Mouse (Mus musculus) adrenal gland, postnatal 10 days (tissue): Measurements from ENCODE around the gene Gm10912. TPM values are rescaled to one million over a fixed set of nuclear protein-coding genes. Genes with fewer than 3 reads are reported as not detected.
"Not testable (repeated sequence)": the region's sequence is repeated elsewhere in the genome, so short reads cannot be mapped to it uniquely, and the experiment has no call there.

Experiments
- DNase-seq: peaks from one replicate; pipeline ENCODE4 v3.0.0; 2021; ENCODE audit warnings: mixed read lengths
- total RNA-seq, 2 experiments: library from RNA; stranded (reverse); gene quantifications; 2 replicates each; pipeline ENCODE4 v1.2.3; 2021

The Gm10912 gene
- total RNA-seq, 2 experiments from 2014 or later, result 0.15 to 0.30 TPM

DNA sequence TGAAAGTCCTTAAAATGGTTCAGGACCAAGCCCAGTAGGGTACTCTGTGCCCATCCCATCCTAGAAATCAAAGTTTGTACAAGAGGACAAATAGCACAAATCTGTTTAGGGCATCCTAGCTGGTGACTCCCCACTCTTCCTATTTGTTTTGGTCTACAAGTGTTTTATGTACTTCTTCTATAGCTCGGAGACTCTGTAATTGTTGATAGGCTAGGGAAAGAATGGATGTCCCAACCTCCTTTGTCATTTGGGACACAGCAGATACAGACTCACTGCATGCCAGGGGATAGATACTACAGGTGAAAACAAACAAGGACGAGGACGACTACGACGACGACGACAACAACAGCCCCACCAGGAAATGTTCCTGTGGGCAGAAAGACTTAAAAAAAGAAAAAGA, 2.8 kb downstream of the Gm10912 start, which contains the start of gene Gm10799:
Gene Gm10799 (minus strand): TSS at position 101 of the 400 bp plus-strand sequence.
- not testable (repeated sequence) for DNase-seq

DNA sequence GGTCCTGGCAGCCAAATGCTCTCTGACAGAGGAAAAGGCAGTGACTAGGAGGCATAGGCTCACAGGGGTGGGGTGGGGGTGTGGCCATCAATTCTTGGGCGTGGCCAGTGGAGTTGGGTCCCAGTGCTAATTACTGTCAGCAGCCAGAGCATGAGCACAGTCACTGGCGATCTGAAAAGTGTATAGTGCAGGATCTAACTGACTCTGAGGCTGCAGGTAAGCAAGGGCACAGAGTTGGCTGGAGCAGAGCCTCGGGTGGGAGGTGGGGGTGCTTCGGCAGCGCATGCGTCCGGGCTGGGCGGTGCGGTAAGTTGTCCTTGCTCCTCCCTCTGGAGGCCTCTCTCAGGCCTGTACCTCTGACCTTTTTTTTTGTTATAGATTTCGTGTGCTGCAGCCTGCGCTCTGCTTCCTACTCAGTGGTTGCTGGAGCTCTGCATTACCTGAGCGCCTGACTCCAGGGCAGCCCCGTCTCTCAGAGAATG, 4.1 kb downstream of the Gm10912 start, which contains the start of gene Cd59b:
Gene Cd59b (plus strand): TSS at position 146 of the 482 bp plus-strand sequence.
- peak; percentile 74 for DNase-seq

DNA sequence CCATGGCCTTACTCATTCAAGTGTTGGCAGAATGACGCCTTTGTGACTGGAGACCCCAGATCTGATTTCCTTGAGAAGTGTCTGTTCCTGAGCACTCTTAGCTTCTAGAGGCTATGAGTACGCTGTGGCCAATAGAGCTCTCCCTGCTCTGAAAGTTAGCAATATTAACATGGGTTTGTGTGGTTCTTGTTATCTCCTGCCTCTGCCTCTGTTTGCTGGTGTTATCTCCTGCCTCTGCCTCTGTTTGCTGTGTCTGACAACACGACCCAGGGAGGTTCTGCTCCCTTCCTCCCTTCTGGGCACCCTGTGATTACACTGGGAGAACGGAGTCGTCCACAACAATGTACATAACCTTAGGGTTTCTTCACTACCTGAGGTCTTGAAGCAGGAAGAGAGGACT, 12.7 kb downstream of the Gm10912 start:
- not testable (repeated sequence) for DNase-seq

DNA sequence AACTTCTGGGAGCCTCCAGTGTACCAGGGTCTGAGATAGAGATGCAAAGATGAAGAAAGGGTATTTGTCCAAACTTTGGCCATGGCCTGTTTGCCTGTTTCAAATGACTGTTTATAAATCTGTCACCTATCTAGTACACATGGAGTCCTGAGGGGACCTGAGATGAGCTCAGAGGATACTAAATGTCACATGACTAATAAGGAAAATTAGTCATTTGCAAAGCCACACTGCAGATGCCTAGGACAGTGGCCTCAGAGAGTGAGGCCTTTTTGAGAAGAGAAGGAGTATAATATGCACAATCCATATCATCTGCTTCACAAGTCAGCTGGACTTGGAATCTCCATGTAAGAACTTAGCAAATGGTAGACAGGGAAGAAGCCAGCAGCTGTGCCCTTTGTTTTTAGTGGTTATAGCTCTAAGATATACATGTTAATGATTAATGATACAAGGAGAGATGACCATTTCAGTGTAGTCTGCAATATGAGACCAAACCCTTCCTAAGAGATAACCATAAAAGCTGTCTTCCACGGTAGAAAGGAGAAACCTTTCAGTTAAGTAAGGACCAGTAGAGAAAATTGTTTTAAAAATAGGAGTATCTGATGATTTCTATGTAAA, 15.9 kb downstream of the Gm10912 start:
- DNase-seq, result not testable (repeated sequence)

DNA sequence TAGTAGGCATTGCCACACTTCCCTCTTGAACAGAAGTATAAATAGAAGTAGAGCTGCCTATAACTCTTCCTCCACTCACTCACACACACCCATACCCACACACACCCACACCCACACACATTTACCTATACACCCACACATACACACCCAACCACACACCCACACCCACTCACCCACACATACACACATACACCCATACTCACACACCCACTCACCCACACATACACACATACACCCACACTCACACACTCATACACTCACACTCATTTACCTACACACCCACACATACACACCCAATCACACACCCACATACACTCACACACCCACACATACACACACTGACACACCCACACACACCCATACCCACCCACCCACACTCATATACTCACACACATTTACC, 16.8 kb downstream of the Gm10912 start:
- no peak for DNase-seq

DNA sequence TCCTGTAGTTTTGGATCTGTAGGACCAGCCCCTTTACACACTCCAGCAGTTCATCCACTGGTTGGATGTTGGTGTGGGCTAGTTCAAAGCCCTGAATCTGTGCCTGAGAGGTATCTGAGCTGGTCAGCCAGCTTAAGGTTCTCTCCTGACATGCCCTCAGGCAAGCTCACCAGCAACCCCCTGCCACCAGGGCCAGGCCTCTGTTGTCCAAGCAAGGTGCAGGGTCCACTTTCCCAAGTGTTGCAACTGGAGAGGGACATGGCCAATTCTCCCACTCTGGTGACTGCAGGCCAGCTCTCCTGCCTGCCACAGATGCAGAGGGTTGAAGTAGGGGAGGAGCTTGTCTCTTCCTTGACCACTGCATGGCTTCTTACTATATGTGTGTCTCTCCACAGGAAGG, 18.4 kb downstream of the Gm10912 start:
- DNase-seq, result not testable (repeated sequence)

DNA sequence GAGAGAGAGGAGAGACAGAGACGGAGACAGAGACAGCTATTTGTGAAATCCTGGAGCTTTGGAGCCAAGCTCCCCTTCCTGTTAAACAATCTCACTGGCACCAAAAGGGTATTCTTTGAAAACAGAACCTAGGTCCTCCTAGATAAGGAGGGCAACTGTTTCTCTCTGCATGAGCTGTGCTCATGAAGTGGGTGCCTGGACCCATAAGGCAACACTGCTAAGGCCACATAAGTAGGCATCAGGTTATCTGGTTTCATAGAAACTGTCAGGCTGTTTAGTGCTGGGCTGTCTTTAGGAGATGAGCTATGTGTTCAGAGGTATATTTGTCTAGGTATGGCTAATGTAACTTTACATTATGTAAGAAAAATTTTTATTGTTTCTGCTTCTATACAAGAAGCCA, 21.9 kb downstream of the Gm10912 start:
- DNase-seq, result not testable (repeated sequence)

DNA sequence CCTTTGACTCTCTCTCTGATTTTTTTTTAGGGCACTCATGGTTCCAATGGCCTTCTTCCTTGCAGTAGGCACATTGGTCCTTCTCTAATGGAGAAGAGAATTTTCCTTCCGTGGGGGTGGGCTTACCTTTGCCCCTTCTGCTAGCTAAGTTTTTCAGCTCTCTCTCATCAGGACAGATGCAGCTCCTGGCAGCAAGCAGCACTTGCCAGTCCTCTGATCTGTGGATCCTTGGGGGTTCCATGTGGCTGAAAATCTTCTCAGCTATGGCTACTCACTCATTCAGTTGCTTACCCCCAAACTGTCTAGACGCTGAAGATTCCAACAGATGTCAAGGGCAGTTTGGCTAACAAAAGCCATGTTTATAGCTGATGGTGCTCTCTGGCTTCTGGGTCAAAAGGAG, 27.7 kb downstream of the Gm10912 start:
- no peak for DNase-seq

DNA sequence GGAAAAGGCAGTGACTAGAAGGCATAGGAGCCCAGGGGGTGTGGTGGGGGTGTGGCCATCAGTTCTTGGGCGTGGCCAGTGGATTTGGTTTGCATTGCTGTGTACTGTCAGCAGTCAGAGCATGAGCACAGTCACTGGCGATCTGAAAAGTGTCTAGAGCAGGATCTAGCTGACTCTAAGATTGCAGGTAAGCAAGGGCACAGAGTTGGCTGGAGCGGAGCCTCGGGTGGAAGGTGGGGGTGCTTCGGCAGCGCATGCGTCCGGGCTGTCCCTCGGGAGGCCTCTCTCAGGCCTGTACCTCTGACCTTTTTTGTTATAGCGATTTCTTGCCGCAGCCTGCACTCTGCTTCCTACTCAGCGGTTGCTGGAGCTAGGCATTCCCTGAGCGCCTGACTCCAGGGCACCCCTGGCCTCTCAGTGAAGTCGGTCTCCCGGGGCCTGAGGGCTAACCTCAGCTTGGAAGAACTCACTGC, 30.2 kb downstream of the Gm10912 start, which contains the start of gene Cd59a:
Gene Cd59a (plus strand): TSS at position 61 of the 473 bp plus-strand sequence.
- DNase-seq, result peak; percentile 92

DNA sequence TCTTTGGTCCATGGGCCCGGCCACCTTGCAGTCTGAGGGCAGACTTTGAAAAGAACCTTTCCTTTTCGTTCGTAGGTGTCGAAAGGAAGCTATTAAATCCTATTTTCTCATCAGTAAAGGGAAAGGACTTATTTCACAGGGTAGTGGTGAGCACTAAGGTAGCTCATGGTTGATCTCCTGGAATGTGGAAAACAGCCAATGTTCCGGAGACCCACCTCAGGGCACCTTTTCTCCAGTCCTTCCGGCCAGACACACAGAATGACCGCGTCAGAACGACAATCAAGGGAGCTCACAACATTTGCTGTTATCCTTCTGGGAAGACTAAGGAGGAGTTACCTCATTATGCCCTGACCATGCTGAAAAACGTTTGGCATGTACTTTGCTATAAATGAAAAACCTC, 30.6 kb downstream of the Gm10912 start:
- DNase-seq, result no peak

DNA sequence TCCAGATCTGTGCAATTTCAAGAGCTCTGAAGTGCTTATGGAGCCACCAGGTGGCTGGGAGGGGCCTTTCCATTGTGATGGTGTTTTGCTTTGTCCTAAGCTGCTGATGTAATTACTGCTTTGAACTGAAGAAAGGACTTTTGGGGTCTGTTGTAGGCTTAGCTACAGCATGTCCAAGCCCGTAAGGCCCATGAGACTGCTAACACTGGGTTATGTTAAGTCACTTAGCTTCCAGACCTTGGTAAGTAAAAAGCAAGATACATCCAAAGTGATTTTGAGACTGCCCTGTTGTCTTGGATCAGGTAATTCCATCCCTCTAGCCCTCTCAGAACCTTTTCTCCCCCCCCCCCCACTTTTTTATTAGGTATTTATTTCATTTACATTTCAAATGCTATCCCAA, 31.2 kb downstream of the Gm10912 start:
- not testable (repeated sequence) for DNase-seq

DNA sequence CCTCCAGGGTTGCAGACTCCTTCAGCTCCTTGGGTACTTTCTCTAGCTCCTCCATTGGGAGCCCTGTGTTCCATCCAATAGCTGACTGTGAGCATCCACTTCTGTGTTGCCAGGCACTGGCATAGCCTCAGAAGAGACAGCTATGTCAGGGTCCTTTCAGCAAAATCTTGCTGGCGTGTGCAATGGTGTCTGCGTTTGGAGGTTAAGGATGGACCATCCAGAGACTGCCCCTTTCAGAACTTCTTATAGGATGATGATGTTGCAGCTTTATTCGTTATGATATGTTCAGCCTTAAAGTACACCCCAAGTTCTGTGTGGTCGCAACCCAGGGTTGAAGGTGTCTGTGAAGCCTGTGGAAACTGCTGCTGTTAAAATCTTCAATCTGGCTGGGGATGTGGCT, 31.8 kb downstream of the Gm10912 start:
- DNase-seq, result not testable (repeated sequence)

DNA sequence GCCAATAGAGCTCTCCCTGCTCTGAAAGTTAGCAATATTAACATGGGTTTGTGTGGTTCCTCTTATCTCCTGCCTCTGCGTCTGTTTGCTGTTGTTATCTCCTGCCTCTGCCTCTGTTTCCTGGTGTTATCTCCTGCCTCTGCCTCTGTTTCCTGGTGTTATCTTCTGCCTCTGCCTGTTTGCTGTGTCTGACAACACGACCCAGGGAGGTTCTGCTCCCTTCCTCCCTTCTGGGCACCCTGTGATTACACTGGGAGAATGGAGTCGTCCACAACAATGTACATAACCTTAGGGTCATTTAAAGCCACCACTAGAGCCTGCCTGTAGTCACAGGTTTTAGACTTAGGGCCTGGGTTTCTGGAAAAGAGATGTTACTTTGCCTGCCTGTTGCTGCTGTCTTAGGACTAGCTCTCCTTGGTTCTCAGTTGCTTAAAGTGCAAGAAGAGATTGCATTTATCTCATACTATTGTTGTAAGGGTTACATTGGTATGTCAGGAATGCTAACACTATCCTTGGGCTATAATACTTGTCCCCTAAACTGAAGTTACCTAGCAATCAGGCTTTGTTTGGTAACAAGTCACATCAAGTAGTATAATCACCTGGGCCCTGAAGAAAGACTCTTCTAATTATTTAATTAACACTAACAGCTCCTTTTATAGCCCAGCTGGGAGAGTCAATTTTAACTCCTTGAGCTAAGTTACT, 33.1 kb downstream of the Gm10912 start:
- DNase-seq, result no peak

DNA sequence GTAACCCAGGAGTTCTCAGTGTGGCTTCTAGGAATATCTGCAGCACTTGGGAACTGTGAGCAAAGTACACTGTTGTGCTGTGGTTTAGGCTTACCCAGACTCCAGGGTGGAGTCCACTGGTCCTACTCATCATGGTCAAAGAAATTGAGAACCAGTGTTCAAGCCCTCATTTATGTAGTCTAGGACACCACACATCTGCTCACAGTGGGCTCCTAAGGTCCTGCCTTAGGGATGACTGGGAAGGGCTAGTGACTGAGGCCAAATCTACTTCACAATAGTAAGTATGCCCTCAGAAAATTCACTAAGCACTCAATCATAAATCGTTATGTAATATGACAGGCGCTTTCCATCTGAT, 33.6 kb downstream of the Gm10912 start:
- DNase-seq, result no peak

DNA sequence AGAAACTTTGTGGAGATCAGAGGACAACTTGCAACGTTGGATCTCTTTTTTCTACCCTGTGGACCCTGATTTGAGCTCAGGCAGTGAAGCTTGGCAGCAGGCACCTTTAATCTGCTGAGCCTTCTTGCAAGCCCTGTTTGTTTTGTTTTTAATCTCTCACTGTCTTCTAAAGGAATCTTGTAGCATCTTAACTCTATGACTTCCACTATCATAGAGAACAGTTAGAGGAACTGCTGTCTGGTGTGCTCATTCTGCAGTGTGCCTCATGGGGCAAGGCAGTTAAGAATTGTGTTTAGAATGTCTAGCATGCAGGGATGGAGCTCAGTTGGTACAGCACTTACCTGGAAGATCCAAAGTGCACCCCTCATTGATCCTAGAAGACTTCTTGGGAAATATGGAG, 34.3 kb downstream of the Gm10912 start:
- DNase-seq, result no peak

DNA sequence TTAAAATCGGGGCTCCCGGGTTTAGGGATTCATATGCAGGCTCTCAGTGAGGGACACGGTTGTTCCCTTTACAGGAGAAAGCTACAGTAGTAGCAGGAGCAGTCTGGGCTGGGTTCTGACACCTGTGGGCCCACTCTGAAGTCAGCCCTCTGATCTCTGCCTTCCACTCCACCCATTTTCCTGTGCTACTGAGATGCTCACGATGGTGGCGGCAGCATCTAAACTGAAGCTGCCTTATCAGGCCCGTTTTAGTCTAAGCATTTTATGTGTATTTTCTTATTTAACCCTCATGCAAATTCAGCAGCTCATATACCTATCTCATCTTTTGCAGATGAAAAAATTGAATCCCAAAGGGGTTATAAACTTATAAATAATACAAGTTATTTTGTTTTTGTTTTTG, 39.2 kb downstream of the Gm10912 start:
- DNase-seq, result no peak

DNA sequence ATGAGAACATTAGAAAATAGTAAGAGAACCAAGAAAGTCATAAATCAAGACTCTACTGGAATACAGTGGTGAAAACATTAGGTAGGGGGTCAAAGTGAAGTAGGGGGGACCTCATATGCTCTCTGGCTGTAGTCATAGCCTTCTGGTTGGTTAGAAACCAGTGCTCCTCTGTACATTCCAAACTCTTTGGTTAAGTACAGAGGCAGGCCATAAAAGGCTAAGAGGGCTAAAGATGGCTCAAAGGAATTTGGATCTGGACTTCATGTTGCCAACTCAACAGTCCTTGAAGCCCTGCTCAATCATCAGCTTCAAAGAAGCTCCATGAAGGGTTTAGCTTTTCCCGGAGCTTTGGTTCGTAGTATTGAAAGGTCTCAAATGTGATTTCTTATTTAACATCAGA, 43.4 kb downstream of the Gm10912 start:
- DNase-seq, result not testable (repeated sequence)

DNA sequence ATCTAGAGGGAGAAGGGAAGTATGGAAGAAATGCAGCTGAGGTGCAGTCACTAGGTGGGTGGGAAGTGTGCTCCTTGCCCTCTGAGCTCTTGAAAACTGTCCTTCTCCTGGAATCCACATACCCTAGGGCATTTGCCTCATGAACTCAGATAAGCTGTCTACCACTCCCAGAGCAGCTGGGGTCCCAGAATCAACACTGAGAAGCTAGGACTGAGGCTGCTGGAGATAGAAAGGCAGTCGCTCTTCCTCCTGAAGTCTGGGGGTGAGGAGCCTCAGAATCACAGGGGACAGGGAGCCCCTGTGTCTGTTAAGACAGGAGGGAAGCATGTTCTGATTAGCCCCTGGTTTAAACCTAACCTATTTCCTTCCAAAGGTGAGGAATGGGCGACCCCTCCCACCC, 43.9 kb downstream of the Gm10912 start:
- no peak for DNase-seq

DNA sequence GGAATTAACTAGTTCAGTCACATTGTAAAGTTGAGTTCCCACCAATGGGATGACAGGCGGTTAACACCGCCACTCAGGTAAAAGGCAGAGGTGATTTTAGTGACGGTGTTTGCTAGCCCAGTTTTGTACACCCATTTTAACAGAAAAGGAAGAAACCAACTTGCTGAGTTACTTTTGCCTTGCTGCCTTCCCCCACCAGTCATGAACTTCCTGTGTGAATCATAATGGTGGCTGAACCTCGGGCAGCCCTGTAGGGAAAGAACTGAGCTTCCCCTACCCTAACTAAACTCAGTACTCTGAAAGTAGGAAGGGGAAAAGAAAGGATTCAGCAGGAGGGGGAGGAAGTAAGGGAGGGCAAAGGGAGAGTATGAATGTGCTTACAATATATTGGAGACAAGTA, 44.4 kb downstream of the Gm10912 start:
- DNase-seq, result no peak

DNA sequence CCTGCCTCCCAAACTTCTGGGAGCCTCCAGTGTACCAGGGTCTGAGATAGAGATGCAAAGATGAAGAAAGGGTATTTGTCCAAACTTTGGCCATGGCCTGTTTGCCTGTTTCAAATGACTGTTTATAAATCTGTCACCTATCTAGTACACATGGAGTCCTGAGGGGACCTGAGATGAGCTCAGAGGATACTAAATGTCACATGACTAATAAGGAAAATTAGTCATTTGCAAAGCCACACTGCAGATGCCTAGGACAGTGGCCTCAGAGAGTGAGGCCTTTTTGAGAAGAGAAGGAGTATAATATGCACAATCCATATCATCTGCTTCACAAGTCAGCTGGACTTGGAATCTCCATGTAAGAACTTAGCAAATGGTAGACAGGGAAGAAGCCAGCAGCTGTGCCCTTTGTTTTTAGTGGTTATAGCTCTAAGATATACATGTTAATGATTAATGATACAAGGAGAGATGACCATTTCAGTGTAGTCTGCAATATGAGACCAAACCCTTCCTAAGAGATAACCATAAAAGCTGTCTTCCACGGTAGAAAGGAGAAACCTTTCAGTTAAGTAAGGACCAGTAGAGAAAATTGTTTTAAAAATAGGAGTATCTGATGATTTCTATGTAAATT, 45.7 kb downstream of the Gm10912 start:
- DNase-seq, result not testable (repeated sequence)

DNA sequence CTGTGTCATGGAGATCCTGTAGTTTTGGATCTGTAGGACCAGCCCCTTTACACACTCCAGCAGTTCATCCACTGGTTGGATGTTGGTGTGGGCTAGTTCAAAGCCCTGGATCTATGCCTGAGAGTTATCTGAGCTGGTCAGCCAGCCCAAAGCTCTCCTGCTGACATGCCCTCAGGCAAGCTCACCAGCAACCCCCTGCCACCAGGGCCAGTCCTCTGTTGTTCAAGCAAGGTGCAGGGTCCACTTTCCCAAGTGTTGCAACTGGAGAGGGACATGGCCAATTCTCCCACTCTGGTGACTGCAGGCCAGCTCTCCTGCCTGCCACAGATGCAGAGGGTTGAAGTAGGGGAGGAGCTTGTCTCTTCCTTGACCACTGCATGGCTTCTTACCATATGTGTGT, 47.9 kb downstream of the Gm10912 start:
- not testable (repeated sequence) for DNase-seq

DNA sequence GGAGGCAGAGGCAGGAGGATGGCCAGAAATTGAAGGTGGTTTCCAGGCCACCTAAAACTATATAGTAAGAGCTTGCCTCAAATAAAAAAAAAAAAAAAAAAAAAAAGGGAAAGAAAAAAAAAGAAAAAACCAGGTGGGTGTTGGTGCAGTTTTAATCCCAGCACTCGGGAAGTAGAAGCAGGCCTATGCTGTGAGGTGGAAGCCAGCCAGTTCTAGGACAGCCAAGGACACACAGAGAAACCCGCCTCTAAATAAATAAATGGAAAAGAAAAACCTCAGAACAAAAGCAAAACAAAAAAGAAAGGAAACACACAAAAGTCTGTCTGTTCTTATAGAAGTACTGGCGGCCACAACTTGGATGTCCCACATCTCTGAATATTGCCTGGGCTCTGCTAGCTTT, 49.3 kb downstream of the Gm10912 start:
- DNase-seq, result no peak
